ENCODE assay signal across 1 mouse cellular context in the genomic region with DNA sequence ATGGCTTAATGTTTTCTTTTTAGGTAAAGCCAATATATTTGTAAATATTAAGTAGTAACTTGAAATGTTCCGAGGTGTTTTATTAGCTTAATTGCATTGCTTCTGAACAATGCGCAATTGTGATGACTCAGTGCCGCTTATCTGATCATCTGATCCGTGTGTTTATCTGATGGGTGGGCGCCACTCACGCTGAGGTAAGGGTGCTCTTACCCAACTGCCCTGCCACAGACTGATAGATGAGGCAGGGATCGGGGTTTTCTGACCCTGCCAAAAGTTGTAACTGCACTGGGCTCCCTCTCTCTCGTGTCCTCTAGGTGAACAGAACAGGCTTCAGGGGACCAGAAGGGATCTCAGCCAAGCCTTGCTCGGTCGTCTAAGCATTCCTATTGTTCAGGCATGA.
TF ChIP-seq lines count a peak whose summit lies in the region.

No protein-coding gene starts in this region.

TF ChIP-seq in MEL, 35 proteins besides CTCF, POLR2A, EP300 and RAD21:
- TF ChIP-seq MAZ (IDR thresholded peaks at IDR 0.05; ENCODE audit: low read depth, low read length) (no peak), E2F4 (IDR thresholded peaks at IDR 0.05; ENCODE audit: borderline replicate concordance, low read depth, low read length) (no peak), GATA1 (IDR thresholded peaks at IDR 0.05; ENCODE audit: low read depth, low read length) (peak; percentile 34; the same call in 1 of the 2 replicates), TCF12 (IDR thresholded peaks at IDR 0.05; ENCODE audit: low read depth, low read length) (no peak), SMC3 (IDR thresholded peaks at IDR 0.05; ENCODE audit: low read depth, low read length) (no peak)
